Mouse (Mus musculus) induced T-regulatory cell, adult 2 months (primary cell): Measurements from ENCODE around the gene Ncor1.
A peak's percentile ranks its signal among the peaks of the same experiment; 100 is the strongest.
"Not testable (repeated sequence)": the region's sequence is repeated elsewhere in the genome, so short reads cannot be mapped to it uniquely, and the experiment has no call there.

Experiments used
- DNase-seq: peaks from one replicate; pipeline ENCODE4 v3.0.0-alpha.2; 2012; ENCODE audit warnings: low read depth

Gene Ncor1

GRCm38 (mm10) chr11:62458276-62458724 is at the start of gene Ncor1, which contains the start of gene Pigl:
Gene Ncor1, minus strand, starts transcription at chr11:62458541.
Gene Pigl, plus strand, starts transcription at chr11:62458460.
- peak; percentile 87 for DNase-seq

GRCm38 (mm10) chr11:62507683-62508082 is 49.3 kb upstream of the Ncor1 start:
- DNase-seq, result peak; percentile 33

DNA sequence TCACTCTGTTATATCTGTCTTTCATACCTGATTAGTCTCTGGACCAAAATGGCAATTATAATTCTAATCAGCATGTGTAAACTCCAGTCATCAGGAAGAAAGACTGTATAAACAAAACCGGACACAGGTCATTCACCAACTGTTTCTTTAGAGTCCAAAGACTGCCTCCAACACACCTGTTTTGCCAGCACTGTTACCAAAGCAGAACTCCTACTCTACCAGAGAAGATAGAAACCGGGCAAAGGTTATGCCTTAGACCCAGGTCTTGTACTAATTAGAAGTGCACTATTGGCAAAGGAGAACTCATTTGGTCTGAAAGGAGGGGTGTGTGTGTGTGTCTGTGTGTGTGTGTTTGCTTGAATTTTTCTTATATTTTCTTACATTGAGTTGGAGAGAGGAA is 42.2 kb upstream of the Ncor1 start:
- DNase-seq, result no peak

- no peak for DNase-seq
Observed at GRCm38 (mm10) chr11:62498802-62499201, 40.5 kb upstream of the Ncor1 start.

DNA sequence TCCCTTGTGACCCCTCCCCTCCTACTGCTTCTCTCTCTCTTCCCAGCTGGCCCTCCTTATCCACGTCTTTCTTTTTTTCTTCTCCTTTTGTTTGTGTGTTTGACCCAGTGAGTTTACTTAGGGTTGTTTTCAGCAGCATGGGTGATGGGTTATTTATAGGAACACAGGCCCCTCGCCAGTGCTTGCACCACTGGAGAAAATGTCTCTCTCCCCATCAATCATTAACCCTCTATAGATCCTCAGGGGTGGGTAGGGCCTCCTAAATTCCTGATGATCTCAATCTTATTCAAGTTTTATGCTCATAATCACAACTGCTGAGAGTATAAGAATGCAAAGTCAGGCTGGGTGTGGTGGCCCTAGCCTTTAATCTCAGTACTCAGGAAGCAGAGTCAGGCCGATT is 38.8 kb upstream of the Ncor1 start:
- DNase-seq, result no peak

- peak; percentile 82 for DNase-seq
Observed at GRCm38 (mm10) chr11:62496151-62496715, 37.9 kb upstream of the Ncor1 start.

- no peak for DNase-seq
Observed at GRCm38 (mm10) chr11:62495276-62495801, 37.0 kb upstream of the Ncor1 start.

DNA sequence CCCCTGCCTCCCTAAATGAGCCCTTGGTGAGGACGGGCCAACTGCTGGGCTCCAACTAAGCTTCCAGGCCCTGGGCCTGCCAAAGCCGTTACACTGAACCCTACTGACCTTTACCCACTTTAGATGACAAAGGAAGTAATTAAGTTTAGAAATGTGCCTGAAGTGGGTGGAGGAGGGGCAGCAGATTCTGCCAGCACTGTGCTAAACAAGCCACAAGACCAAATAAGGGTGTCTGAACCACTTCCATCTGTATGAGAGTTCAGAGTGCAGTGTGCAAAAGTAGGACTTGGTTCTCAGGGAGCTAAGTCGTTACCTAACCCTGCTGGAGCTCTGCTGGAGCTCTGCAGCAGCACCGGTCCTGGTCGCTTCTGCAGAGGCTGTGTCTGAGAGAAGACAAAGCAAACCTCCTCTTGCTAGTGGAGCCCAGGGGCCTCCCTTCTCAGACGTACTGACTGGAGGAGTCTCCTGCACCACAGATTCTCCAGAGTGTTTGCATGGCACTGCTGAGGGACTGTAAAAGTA is 36.5 kb upstream of the Ncor1 start:
- DNase-seq, result peak; percentile 85

DNA sequence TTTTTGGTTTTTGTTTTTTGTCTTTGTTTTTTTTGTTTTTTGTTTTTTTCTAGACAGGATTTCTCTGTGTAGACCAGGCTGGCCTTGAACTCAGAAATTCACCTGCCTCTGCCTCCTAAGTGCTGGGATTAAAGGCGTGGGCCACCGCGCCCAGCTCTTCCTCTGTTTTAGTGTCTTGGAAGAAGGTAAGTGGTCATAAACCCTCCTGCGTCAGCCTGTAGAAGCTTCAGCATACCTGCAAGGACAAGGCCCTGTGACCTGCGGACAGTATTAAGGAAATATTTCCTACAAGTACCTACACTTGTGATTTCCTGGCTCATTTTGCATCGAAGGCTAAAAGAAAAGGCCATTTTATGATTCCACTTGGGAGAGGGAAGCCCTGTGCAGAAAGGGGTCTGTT is 35.4 kb upstream of the Ncor1 start:
- DNase-seq, result no peak

- no peak for DNase-seq
Observed at GRCm38 (mm10) chr11:62487540-62488350, 29.4 kb upstream of the Ncor1 start.

- DNase-seq, result no peak
Observed at GRCm38 (mm10) chr11:62486949-62487348, 28.6 kb upstream of the Ncor1 start.

GRCm38 (mm10) chr11:62479581-62479980 is 21.2 kb upstream of the Ncor1 start:
- DNase-seq, result no peak

DNA sequence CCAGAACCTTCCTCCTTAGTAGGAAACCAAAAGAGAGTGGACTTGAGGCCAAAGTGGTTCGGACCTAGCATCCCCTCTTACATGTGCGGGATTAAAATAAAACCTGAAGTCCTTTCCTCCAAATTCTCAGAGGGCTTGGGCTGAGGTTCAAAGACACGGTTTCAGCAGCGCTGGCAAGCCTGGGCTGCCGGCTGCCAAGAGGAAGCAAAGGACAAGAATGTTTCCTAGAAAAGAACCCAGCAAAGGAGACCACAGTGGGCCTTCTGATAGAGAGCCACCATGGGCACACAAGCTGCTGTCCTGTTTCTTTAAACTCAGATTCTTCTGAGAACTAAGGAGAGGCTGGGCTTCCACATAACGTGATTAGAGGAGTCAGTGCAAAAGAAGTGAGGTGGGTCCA is 20.6 kb upstream of the Ncor1 start:
- DNase-seq, result no peak

DNA sequence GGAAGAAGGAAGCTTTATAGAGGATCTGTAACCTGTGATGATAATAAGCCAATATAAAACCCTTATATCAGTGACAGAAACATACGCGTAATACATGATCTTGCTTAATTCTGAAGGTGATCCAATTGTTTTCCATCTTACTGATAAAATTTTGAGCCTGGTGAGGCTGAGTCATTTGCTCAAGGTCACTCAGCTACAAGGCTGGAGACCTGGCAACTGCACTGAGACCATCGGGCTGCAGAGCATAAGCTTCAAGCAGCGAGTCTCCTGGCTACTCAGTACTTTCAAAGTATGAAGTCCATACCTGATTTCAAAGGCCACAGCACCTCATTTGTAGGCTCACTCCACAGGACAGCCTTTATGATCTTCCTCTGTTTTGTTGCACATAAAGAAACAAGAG is 17.8 kb upstream of the Ncor1 start:
- DNase-seq, result no peak

GRCm38 (mm10) chr11:62473516-62473915 is 15.2 kb upstream of the Ncor1 start:
- no peak for DNase-seq

- DNase-seq, result no peak
Observed at GRCm38 (mm10) chr11:62470451-62470850, 12.1 kb upstream of the Ncor1 start.

- not testable (repeated sequence) for DNase-seq
Observed at GRCm38 (mm10) chr11:62467289-62467688, 8.9 kb upstream of the Ncor1 start.

- DNase-seq, result peak; percentile 67
Observed at GRCm38 (mm10) chr11:62466546-62466945, 8.2 kb upstream of the Ncor1 start.

- no peak for DNase-seq
Observed at GRCm38 (mm10) chr11:62465849-62466248, 7.5 kb upstream of the Ncor1 start.

- no peak for DNase-seq
Observed at GRCm38 (mm10) chr11:62464696-62465095, 6.4 kb upstream of the Ncor1 start.

DNA sequence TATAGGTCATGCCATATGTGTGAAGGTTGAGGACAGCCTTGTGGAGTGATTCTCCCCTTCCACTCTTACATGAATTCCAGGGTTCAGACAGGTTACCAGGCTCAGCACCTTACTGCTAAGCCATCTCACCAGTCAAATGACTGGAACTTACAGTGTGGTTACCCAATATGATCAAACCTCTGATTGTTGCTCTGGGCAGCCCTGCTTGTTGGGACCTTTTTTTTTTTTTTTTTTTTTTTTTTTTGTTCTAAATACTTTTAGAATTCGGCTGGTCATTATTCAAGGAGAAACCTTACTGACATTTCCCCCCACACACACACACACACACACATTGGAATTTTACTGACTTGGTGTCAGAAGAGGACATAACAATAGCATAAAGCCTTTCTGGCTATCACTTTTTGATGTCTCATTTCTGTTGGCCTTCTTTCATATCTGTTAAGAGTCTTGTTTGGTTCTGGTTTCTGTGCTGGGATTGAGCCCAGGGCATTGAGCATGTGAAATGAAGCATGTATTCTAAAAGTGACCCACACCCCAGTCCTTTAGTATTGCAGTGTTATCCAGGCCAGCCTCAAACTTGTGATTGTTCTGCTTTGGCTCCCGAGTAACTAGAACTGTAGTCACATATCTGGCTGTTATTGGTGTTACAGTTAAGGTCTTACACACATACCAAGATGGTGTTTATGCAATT is 5.0 kb upstream of the Ncor1 start:
- peak; percentile 35 for DNase-seq

GRCm38 (mm10) chr11:62462529-62462928 is 4.2 kb upstream of the Ncor1 start:
- not testable (repeated sequence) for DNase-seq
